Comparison of ENCODE assay signal across 8 mouse cellular contexts in the genomic region with DNA sequence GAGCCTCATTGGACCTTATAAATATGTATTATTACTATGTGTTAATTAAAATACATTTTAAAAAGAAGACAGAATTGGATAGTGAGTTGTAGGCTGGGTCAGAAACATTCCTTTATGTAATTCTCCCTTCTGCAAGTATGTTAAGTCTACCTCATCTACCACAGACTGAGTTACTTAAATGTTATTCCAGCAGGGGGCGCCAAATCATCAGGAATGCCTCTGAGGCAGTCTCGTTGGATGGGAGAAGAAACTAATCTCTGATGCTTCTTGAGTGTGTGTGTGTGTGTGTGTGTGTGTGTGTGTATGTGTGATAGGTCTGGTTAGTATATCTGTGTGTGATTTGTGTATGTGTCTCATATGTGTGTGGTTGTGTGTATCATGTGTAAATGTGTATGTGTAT. TPM values are rescaled to one million over a fixed set of nuclear protein-coding genes. Genes with fewer than 3 reads are reported as not detected.
DNase-seq lines count a peak whose midpoint lies in the region; ATAC-seq and TF ChIP-seq lines count a peak whose summit lies in the region.

No protein-coding gene starts in this region.

- H3K27ac ChIP-seq in heart, embryonic 10.5 days, result no peak overlapping the region
- no peak overlapping the region for H3K27ac ChIP-seq in intestine, postnatal 0 days (ENCODE audit: low read depth, low read length)
- H3K27ac ChIP-seq in midbrain, embryonic 16.5 days (ENCODE audit: low read length), result no peak overlapping the region

- peaks cover 27% of the 10 kb centered on the region; the same call in 1 of the 2 replicates for H3K27me3 ChIP-seq in heart, embryonic 10.5 days (ENCODE audit: insufficient read depth, poor library complexity, severe bottlenecking)
- no peaks in the 10 kb centered on the region for H3K27me3 ChIP-seq in intestine, postnatal 0 days (replicated peaks; ENCODE audit: control insufficient read depth, insufficient read depth, low read length)
- H3K27me3 ChIP-seq in midbrain, embryonic 16.5 days (ENCODE audit: control insufficient read depth, insufficient read depth, low read depth, low read length), result no peaks in the 10 kb centered on the region

- peak; percentile 96 for TF ChIP-seq CTCF in intestine, postnatal 0 days (IDR thresholded peaks at IDR 0.05; ENCODE audit: low read depth)

- DNase-seq in heart, embryonic 10.5 days (ENCODE audit: low spot score), result peak; percentile 89
- DNase-seq in heart, postnatal 25 days (ENCODE audit: low spot score), result no peak
- DNase-seq in cerebellum, adult 9-11 months, result peak; percentile 81
- DNase-seq in frontal cortex, postnatal 10 days (ENCODE audit: low spot score in 2 of 2), result peak; percentile 76 to 82
- peak; percentile 62 to 81 for DNase-seq in left cerebral cortex, postnatal 36 days (ENCODE audit: low spot score in 2 of 2)
- peak; percentile 59 to 75 for DNase-seq in spleen, postnatal 36 days (ENCODE audit: low spot score in 2 of 2)

- intact Hi-C loops in heart, postnatal 25 days (cut with DNase I), result loop anchor here (1.0 to 10.0 kb wide), 3 partner anchors 50 to 484 kb away; no protein-coding TSS in a partner anchor
- intact Hi-C loops in left cerebral cortex, postnatal 36 days (cut with DNase I), result loop anchor here (1.0 to 10.0 kb wide), 6 partner anchors 114 to 1750 kb away; partner anchors contain the start of gene Igfbp1

- peaks cover 14% of the 10 kb centered on the region; the same call in 1 of the 2 replicates for H3K4me1 ChIP-seq in heart, embryonic 10.5 days
- H3K4me1 ChIP-seq in intestine, postnatal 0 days (replicated peaks; ENCODE audit: control insufficient read depth, insufficient read depth, low read length), result no peaks in the 10 kb centered on the region
- H3K4me1 ChIP-seq in midbrain, embryonic 16.5 days (ENCODE audit: control insufficient read depth, insufficient read depth, low read length), result peaks cover 7% of the 10 kb centered on the region; the same call in 1 of the 2 replicates

- ATAC-seq in intestine, postnatal 0 days, result peak; percentile 35
- peak; percentile 83 for ATAC-seq in midbrain, embryonic 16.5 days

- 1% methylated on average over 2 of the region's 2 CpGs for whole genome bisulfite sequencing in heart, embryonic 10.5 days
- WGBS in intestine, postnatal 0 days, result 0% methylated on average over 2 of the region's 2 CpGs
- WGBS in midbrain, embryonic 16.5 days, result 2% methylated on average over 2 of the region's 2 CpGs

- H3K4me2 ChIP-seq in intestine, postnatal 0 days (replicated peaks; ENCODE audit: low read depth), result no peak overlapping the region
- H3K4me2 ChIP-seq in midbrain, embryonic 16.5 days (ENCODE audit: low read length), result no peak overlapping the region

- H3K36me3 ChIP-seq in heart, embryonic 10.5 days, result no peaks in the 10 kb centered on the region
- H3K36me3 ChIP-seq in intestine, postnatal 0 days (ENCODE audit: control insufficient read depth, insufficient read depth), result no peaks in the 10 kb centered on the region
- H3K36me3 ChIP-seq in midbrain, embryonic 16.5 days (ENCODE audit: control insufficient read depth, insufficient read depth, low read length), result no peaks in the 10 kb centered on the region

- no peak overlapping the region for H3K4me3 ChIP-seq in heart, embryonic 10.5 days
- no peak overlapping the region for H3K4me3 ChIP-seq in intestine, postnatal 0 days (ENCODE audit: low read depth, low read length)
- H3K4me3 ChIP-seq in midbrain, embryonic 16.5 days (ENCODE audit: low read depth, low read length), result no peak overlapping the region

- H3K9me3 ChIP-seq in heart, embryonic 10.5 days, result no peaks in the 10 kb centered on the region
- H3K9me3 ChIP-seq in intestine, postnatal 0 days (ENCODE audit: control insufficient read depth), result no peaks in the 10 kb centered on the region
- H3K9me3 ChIP-seq in midbrain, embryonic 16.5 days (replicated peaks; ENCODE audit: control insufficient read depth, low read length, poor library complexity, severe bottlenecking), result no peaks in the 10 kb centered on the region

- no peak overlapping the region for H3K9ac ChIP-seq in intestine, postnatal 0 days (ENCODE audit: low read depth, low read length)
- no peak overlapping the region for H3K9ac ChIP-seq in midbrain, embryonic 16.5 days (ENCODE audit: low read depth, low read length)

RNA-seq across cellular contexts. Expression of gene Ramp3, which starts 3.4 kb away (rescaled TPM):
- 1.3 and 2.5 TPM in 2 replicates for polyA plus RNA-seq in heart, embryonic 10.5 days (2016; fragmentation: Nextera tagmentation; extraction: Ambion mirVana)
- 1 to 10 TPM; 5.8 to 7.0 TPM for total RNA-seq in heart, postnatal 25 days (2021)
- 2.8 and 2.9 TPM in 2 replicates for polyA plus RNA-seq in intestine, postnatal 0 days (2015; fragmentation: Nextera tagmentation; extraction: Ambion mirVana)
- total RNA-seq in left cerebral cortex, postnatal 36 days (2021), result 10 to 100 TPM; 13.6 to 26.8 TPM
- 12.3 and 13.1 TPM in 2 replicates for polyA plus RNA-seq in midbrain, embryonic 16.5 days (2015; fragmentation: Nextera tagmentation; extraction: Ambion mirVana)

RNA-seq across cellular contexts. Expression of gene Wap, which starts 16.5 kb away (rescaled TPM):
- not detected in 2 replicates for polyA plus RNA-seq in heart, embryonic 10.5 days (2016; fragmentation: Nextera tagmentation; extraction: Ambion mirVana)
- total RNA-seq in heart, postnatal 25 days (2021), result not detected
- polyA plus RNA-seq in intestine, postnatal 0 days (2015; fragmentation: Nextera tagmentation; extraction: Ambion mirVana), result 1.3 and 4.3 TPM in 2 replicates
- not detected for total RNA-seq in left cerebral cortex, postnatal 36 days (2021)
- polyA plus RNA-seq in midbrain, embryonic 16.5 days (2015; fragmentation: Nextera tagmentation; extraction: Ambion mirVana), result not detected in 2 replicates

RNA-seq across cellular contexts. Expression of gene Tbrg4, which starts 29.0 kb away (rescaled TPM):
- 72.1 and 73.8 TPM in 2 replicates for polyA plus RNA-seq in heart, embryonic 10.5 days (2016; fragmentation: Nextera tagmentation; extraction: Ambion mirVana)
- total RNA-seq in heart, postnatal 25 days (2021), result 100 to 1,000 TPM in 1 of 2 experiments, 10 to 100 TPM in 1; 98.2 to 109 TPM
- polyA plus RNA-seq in intestine, postnatal 0 days (2015; fragmentation: Nextera tagmentation; extraction: Ambion mirVana), result 30.8 and 32.6 TPM in 2 replicates
- total RNA-seq in left cerebral cortex, postnatal 36 days (2021), result 10 to 100 TPM; 48.3 to 58.7 TPM
- polyA plus RNA-seq in midbrain, embryonic 16.5 days (2015; fragmentation: Nextera tagmentation; extraction: Ambion mirVana), result 29.0 and 29.1 TPM in 2 replicates

RNA-seq across cellular contexts. Expression of gene Nacad, which starts 49.0 kb away (rescaled TPM):
- polyA plus RNA-seq in heart, embryonic 10.5 days (2016; fragmentation: Nextera tagmentation; extraction: Ambion mirVana), result 2.4 and 2.9 TPM in 2 replicates
- 1 to 10 TPM in 1 of 2 experiments, under 1 TPM in 1; 0.49 to 1.1 TPM for total RNA-seq in heart, postnatal 25 days (2021)
- polyA plus RNA-seq in intestine, postnatal 0 days (2015; fragmentation: Nextera tagmentation; extraction: Ambion mirVana), result 4.0 and 4.8 TPM in 2 replicates
- 10 to 100 TPM; 41.3 to 51.0 TPM for total RNA-seq in left cerebral cortex, postnatal 36 days (2021)
- 85.0 and 89.0 TPM in 2 replicates for polyA plus RNA-seq in midbrain, embryonic 16.5 days (2015; fragmentation: Nextera tagmentation; extraction: Ambion mirVana)
